Mouse (Mus musculus): ENCODE measurements around the gene Prkce. TPM values are rescaled to one million over a fixed set of nuclear protein-coding genes. Genes with fewer than 3 reads are reported as not detected.

The Prkce gene
- total RNA-seq, 2 experiments from 2014 or later, result 9.3 to 10.2 TPM

DNA sequence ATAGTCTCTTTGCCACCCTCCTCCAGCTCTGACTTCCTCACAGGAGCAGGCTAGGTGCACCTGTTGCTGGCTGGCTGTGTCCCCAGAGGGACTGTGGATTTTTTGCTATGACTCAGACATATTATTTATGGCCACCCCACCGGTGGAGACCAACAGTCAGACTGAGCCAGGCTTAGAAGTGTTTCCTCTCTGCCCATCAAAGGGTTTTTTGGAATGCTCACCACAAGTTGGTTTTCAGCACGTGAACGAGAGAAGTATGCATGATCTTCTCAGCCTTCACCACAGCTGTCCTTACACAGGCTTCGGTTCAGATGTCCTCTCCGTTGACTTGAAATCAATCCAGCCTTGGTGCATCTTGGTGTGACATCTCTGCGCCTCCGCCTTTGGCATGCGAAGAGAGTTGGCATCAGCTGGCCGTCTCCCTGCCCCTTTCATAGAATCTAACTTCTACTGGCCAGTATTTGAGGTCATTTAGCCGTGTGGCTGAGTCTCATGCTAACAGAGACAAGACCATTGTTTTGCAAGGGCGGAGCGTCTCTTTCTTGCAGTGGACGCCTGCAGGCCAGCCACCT, 42.2 kb downstream of the Prkce start:
- Histone ChIP-seq H3K27ac (peak overlapping the region; percentile 50; the same call in 1 of the 2 replicates), H3K4me3 (peak overlapping the region; percentile 19)
- intact Hi-C loops (cut with DNase I), result no loop called here
- TF ChIP-seq CTCF (IDR thresholded peaks at IDR 0.05), result no peak
- peak; percentile 76 for DNase-seq

- TF ChIP-seq CTCF (IDR thresholded peaks at IDR 0.05), result no peak
- Histone ChIP-seq H3K27ac (no peak overlapping the region), H3K4me3 (no peak overlapping the region)
- peak; percentile 35 for DNase-seq
- intact Hi-C loops (cut with DNase I), result no loop called here
These were observed 44.6 kb downstream of the Prkce start for GRCm38 (mm10) chr17:86212204-86212603.

GRCm38 (mm10) chr17:86214285-86214684, 46.7 kb downstream of the Prkce start:
- DNase-seq, result no peak
- H3K27ac ChIP-seq, result no peak overlapping the region
- H3K4me3 ChIP-seq, result no peak overlapping the region
- no peak for TF ChIP-seq CTCF (IDR thresholded peaks at IDR 0.05)
- intact Hi-C loops (cut with DNase I), result no loop called here

- intact Hi-C loops (cut with DNase I), result loop anchor here (1.0 kb wide), 1 partner anchor 52 kb away; no protein-coding TSS in a partner anchor
- TF ChIP-seq CTCF (IDR thresholded peaks at IDR 0.05), result no peak
- Histone ChIP-seq H3K27ac (no peak overlapping the region), H3K4me3 (no peak overlapping the region)
- no peak for DNase-seq
These were observed 47.2 kb downstream of the Prkce start for GRCm38 (mm10) chr17:86214741-86215140.

- peak; percentile 81 for DNase-seq
- intact Hi-C loops (cut with DNase I), result loop anchor here (1.0 kb wide), 1 partner anchor 53 kb away; no protein-coding TSS in a partner anchor
- Histone ChIP-seq H3K27ac (no peak overlapping the region), H3K4me3 (no peak overlapping the region)
- peak; percentile 71 for TF ChIP-seq CTCF (IDR thresholded peaks at IDR 0.05)
These were observed 48.2 kb downstream of the Prkce start for GRCm38 (mm10) chr17:86215771-86216170.

DNA sequence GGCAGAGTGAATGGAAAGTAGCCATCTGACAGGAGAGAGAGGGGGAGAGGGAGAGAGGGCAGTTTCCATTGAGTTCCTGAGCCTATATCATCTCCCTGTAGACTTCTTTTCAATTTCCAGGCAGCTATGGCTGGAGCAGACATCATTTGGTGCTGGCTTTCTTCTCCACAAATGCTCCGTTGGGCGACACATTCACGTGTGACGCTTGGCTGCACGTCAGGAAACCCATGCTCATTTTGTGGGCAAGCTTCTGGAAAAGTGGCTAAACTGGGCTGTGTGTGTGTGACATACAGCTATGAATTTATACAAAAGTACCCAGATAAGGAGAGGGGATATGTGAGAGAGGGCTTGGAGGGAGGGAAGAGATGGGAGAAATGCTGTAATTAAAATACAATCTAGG, 49.9 kb downstream of the Prkce start:
- Histone ChIP-seq H3K27ac (no peak overlapping the region), H3K4me3 (no peak overlapping the region)
- intact Hi-C loops (cut with DNase I), result no loop called here
- TF ChIP-seq CTCF (IDR thresholded peaks at IDR 0.05), result no peak
- no peak for DNase-seq

- intact Hi-C loops (cut with DNase I), result no loop called here
- no peak for TF ChIP-seq CTCF (IDR thresholded peaks at IDR 0.05)
- H3K4me3 ChIP-seq, result no peak overlapping the region
- H3K27ac ChIP-seq, result no peak overlapping the region
- no peak for DNase-seq
These were observed 51.0 kb downstream of the Prkce start for GRCm38 (mm10) chr17:86218553-86218952.

- no peak for DNase-seq
- Histone ChIP-seq H3K4me3 (no peak overlapping the region), H3K27ac (no peak overlapping the region)
- TF ChIP-seq CTCF (IDR thresholded peaks at IDR 0.05), result no peak
- intact Hi-C loops (cut with DNase I), result loop anchor here (5.0 kb wide), 1 partner anchor 37 kb away; no protein-coding TSS in a partner anchor
These were observed 58.1 kb downstream of the Prkce start for GRCm38 (mm10) chr17:86225488-86226186.

- no peak for TF ChIP-seq CTCF (IDR thresholded peaks at IDR 0.05)
- intact Hi-C loops (cut with DNase I), result loop anchor here (5.0 kb wide), 1 partner anchor 36 kb away; no protein-coding TSS in a partner anchor
- DNase-seq, result no peak
- no peak overlapping the region for H3K4me3 ChIP-seq
- H3K27ac ChIP-seq, result no peak overlapping the region
These were observed 58.6 kb downstream of the Prkce start for GRCm38 (mm10) chr17:86226198-86226597.

DNA sequence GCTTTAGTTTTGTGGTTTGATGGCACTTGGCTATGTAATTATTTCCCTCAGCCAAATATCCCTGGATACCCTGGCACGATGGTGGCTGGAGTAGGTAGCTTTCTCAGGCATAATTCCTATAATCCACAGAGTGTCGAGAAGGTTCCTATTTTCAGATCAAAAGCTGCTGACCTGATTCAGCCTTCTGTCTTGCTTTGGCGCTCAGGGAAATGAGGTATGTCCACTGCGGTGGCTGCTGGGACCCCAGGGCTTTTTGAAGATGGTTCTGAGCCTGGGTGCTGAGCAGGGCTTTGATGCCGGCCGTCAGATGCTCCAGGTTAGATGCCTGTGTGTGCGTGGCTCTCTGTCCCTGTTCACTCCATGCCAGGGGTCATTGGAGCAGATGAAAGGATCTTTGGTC, 59.0 kb downstream of the Prkce start:
- intact Hi-C loops (cut with DNase I), result loop anchor here (5.0 kb wide), 1 partner anchor 36 kb away; no protein-coding TSS in a partner anchor
- no peak overlapping the region for H3K27ac ChIP-seq
- DNase-seq, result no peak
- H3K4me3 ChIP-seq, result no peak overlapping the region
- TF ChIP-seq CTCF (IDR thresholded peaks at IDR 0.05), result no peak

- no peak for TF ChIP-seq CTCF (IDR thresholded peaks at IDR 0.05)
- Histone ChIP-seq H3K27ac (no peak overlapping the region), H3K4me3 (no peak overlapping the region)
- intact Hi-C loops (cut with DNase I), result loop anchor here (5.0 kb wide), 1 partner anchor 35 kb away; no protein-coding TSS in a partner anchor
- peak; percentile 35 for DNase-seq
These were observed 59.8 kb downstream of the Prkce start for GRCm38 (mm10) chr17:86227389-86227788.

DNA sequence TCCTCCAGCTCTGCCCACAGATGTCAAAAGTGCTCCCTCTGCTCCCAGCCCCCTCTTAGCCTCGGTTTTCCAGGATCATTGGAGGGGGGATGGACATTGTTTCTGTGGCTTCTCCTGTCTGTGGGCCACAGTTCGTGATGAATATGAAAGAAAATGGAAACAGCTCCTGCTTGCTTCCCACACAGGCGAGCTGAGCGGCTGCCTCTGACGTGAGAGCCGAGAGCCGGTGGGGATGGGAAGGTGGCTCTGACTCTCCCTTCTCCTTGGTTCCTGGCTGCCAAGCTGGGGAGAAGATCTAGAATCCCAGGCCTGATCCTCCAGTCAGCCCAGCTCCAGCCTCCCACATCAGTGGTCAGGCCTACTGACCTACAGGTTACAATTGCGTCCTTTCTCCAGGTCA, 61.3 kb downstream of the Prkce start:
- Histone ChIP-seq H3K27ac (no peak overlapping the region), H3K4me3 (no peak overlapping the region)
- intact Hi-C loops (cut with DNase I), result loop anchor here (5.0 kb wide), 1 partner anchor 33 kb away; no protein-coding TSS in a partner anchor
- TF ChIP-seq CTCF (IDR thresholded peaks at IDR 0.05), result no peak
- no peak for DNase-seq

DNA sequence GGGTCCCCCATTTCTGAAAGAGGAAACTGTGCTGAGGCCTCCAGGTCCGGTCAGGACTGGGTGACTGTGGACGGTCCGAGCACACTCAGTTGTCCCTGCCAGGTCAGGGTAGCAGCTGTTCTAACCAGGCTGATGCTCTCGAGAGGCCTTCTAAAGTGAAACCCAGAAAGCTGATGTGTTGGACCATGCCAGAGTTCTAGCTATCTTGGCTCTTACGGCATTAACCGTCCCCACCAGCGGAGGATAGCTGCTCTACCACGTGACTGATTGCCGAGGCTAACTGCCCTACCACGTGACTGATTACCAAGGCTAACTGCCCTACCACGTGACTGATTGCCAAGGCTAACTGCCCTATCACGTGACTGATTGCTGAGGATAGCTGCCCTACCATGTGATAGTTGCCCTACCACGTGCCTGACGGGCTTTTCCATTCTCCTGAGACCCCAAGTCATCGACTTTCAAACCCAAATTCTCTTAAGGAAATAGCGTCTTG, 62.6 kb downstream of the Prkce start:
- DNase-seq, result no peak
- Histone ChIP-seq H3K4me3 (peak overlapping the region; percentile 28), H3K27ac (peak overlapping the region; percentile 35)
- intact Hi-C loops (cut with DNase I), result no loop called here
- no peak for TF ChIP-seq CTCF (IDR thresholded peaks at IDR 0.05)

Data from gastrocnemius, adult 2 months (tissue).